Mouse (Mus musculus): ENCODE measurements around the gene Iqcg.

Gene Iqcg

GRCm38 (mm10) chr16:33053141-33053540 lies 2.9 kb downstream of the Iqcg start:
- CTCF ChIA-PET = no interaction called here

- CTCF ChIA-PET = interaction anchor here (0.7 kb wide), 1 partner anchor 792 kb away, joined by 4 read pairs; no protein-coding TSS in a partner anchor
Measured at GRCm38 (mm10) chr16:33049809-33050208, 6.2 kb downstream of the Iqcg start.

GRCm38 (mm10) chr16:33048686-33049085 lies 7.3 kb downstream of the Iqcg start:
- CTCF ChIA-PET = no interaction called here

GRCm38 (mm10) chr16:33048004-33048403 lies 8.0 kb downstream of the Iqcg start:
- CTCF ChIA-PET = no interaction called here

- CTCF ChIA-PET = interaction anchor here (0.6 kb wide), 2 partner anchors 20 to 143 kb away, joined by 3 read pairs; no protein-coding TSS in a partner anchor
Measured at GRCm38 (mm10) chr16:33043268-33043667, 12.8 kb downstream of the Iqcg start.

GRCm38 (mm10) chr16:33042682-33043081 lies 13.3 kb downstream of the Iqcg start:
- CTCF ChIA-PET = interaction anchor here (0.6 kb wide), 1 partner anchor 932 kb away, joined by 3 read pairs; no protein-coding TSS in a partner anchor

GRCm38 (mm10) chr16:33036006-33036405 lies 20.0 kb downstream of the Iqcg start:
- CTCF ChIA-PET = no interaction called here

- CTCF ChIA-PET = interaction anchor here (0.8 kb wide), 1 partner anchor 51 kb away, joined by 3 read pairs; no protein-coding TSS in a partner anchor
Measured at GRCm38 (mm10) chr16:33026357-33026756, 29.7 kb downstream of the Iqcg start.

GRCm38 (mm10) chr16:33024456-33025104 lies 31.4 kb downstream of the Iqcg start:
- CTCF ChIA-PET = interaction anchor here (0.6 kb wide), 1 partner anchor 66 kb away, joined by 7 read pairs; no protein-coding TSS in a partner anchor

- CTCF ChIA-PET = no interaction called here
Measured at GRCm38 (mm10) chr16:33023750-33024149, 32.3 kb downstream of the Iqcg start.

- CTCF ChIA-PET = no interaction called here
Measured at GRCm38 (mm10) chr16:33021381-33021780, 34.6 kb downstream of the Iqcg start.

- CTCF ChIA-PET = no interaction called here
Measured at GRCm38 (mm10) chr16:33019117-33019770, 36.8 kb downstream of the Iqcg start.

- CTCF ChIA-PET = no interaction called here
Measured at GRCm38 (mm10) chr16:33017677-33018349, 38.2 kb downstream of the Iqcg start.

GRCm38 (mm10) chr16:33015986-33016385 lies 40.0 kb downstream of the Iqcg start:
- CTCF ChIA-PET = no interaction called here

- CTCF ChIA-PET = no interaction called here
Measured at GRCm38 (mm10) chr16:33015396-33015907, 40.6 kb downstream of the Iqcg start.

- CTCF ChIA-PET = no interaction called here
Measured at GRCm38 (mm10) chr16:33014921-33015320, 41.1 kb downstream of the Iqcg start.

GRCm38 (mm10) chr16:33013801-33014200 lies 42.2 kb downstream of the Iqcg start:
- CTCF ChIA-PET = interaction anchor here (0.5 kb wide), 1 partner anchor 125 kb away, joined by 5 read pairs; no protein-coding TSS in a partner anchor

- CTCF ChIA-PET = interaction anchor here (0.6 kb wide), 1 partner anchor 684 kb away, joined by 7 read pairs; no protein-coding TSS in a partner anchor
Measured at GRCm38 (mm10) chr16:33010166-33010565, 45.9 kb downstream of the Iqcg start.

- CTCF ChIA-PET = no interaction called here
Measured at GRCm38 (mm10) chr16:33007436-33007835, 48.6 kb downstream of the Iqcg start.

- CTCF ChIA-PET = no interaction called here
Measured at GRCm38 (mm10) chr16:33006888-33007287, 49.1 kb downstream of the Iqcg start.

- CTCF ChIA-PET = no interaction called here
Measured at GRCm38 (mm10) chr16:33005216-33005615, 50.8 kb downstream of the Iqcg start.

GRCm38 (mm10) chr16:32992158-32992557 lies 63.9 kb downstream of the Iqcg start:
- CTCF ChIA-PET = interaction anchor here (0.6 kb wide), 1 partner anchor 76 kb away, joined by 4 read pairs; no protein-coding TSS in a partner anchor
